Mouse (Mus musculus): ENCODE results near the gene Tpk1.
A peak's percentile ranks its signal among the peaks of the same experiment; 100 is the strongest.
"Not testable (repeated sequence)": the region's sequence is repeated elsewhere in the genome, so short reads cannot be mapped to it uniquely, and the experiment has no call there.

The Tpk1 gene

DNA sequence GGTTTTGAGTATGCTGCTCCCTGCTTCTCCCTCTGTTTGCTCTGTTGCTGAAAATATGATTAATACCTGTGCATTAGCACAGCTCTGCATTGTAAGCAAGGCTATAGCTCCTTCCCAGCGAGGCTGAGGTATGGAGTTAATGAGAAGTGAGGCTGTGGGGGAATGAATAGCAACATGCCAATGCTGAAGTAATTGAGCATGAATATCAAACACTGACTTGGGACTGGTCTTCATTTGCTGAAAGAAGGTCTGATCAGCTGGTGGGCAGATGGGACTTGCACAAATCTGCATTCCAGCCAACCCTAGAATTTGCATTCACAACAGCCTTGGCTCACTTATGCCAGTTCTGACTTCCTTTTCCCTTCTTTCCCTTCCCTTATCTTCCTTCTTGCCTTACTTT is 144.0 kb downstream of the Tpk1 start:
- no peak for DNase-seq (ENCODE audit: low spot score)

DNA sequence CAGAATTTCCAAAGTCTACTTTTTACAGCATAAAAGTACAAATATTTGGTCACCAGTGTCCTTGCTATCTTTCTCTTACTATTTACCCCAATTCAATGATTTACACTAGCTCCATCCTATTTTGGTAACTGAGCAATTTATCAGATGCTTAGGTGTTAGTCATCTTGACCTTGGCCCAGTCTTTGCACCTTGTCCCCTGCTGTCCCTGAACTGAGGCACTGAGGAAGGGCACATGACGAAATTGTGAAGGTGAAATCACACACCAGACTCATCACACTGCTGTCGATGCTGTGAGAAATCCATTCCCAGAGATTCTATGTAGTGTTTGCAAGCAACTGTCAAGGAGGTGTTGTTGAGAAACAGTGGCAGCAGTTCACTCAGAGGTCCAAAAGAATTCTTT is 145.9 kb downstream of the Tpk1 start:
- no peak for DNase-seq (ENCODE audit: low spot score)

DNA sequence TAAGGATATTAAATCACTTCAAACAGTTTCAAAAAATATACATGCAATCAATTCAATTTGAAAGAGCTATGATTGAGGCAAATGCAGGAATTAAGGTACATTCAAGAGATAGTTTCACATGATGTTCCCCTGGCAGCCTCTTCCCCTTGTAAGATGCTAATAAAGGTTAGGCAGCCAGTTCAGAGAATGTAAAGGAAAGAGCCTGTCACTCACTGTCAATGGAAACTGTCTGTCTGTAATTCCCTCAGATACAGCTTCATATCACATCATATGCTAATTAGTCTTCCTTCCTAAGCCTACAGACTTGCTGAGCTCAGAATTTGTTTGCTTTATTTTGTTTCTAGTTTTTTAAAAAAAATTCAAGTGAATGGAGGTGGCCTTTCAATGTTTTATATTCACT is 147.7 kb downstream of the Tpk1 start:
- no peak for DNase-seq (ENCODE audit: low spot score)

DNA sequence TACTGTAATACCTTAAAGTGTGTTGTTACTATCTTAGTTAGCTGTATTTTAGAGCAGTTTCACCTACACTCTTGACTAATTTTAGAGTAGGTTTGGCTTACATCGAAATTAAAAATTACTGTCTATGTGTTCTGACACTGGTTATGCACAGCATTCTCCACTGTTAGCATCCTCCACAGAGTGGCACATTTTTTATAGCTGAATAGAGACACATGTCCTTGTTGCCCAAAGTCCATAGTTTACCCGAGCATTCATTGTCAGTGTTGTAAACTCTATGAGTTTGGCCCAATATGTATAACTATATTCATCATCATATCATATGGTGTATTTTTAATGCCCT is 148.8 kb downstream of the Tpk1 start:
- no peak for DNase-seq (ENCODE audit: low spot score)

DNA sequence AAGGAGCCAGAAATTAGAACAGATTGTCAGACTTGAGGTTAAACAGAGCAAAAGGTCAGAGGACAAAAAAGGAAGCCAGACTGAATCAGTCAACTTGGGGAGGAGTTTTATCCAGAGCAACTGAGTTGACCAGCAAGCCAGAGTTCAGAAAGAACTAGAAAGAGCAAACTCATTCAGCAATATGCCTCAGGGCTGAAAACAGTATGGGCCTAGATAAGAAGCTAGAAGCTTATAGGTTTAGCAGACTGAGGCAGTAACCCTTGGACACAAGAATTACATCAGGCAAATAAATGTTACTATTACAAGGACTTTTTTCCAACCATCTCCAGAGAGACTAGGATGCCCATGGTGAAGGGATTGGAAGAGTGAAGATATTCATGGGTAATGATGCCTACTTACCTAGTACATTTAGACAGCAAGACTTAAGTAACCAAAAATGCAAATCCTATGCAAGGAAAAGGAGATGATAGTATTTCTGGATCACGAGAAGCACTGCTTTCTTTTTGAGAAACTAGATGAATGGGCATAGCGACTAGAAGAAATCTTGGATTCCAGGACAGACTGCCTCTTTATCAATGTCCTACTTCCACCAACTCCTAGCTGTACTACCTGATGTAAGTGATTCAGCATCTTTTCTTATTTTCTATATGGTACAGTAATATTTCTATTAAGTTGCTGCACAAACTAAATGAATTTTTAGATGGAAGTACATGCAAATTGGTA is 149.3 kb downstream of the Tpk1 start:
- DNase-seq (ENCODE audit: low spot score), result no peak

DNA sequence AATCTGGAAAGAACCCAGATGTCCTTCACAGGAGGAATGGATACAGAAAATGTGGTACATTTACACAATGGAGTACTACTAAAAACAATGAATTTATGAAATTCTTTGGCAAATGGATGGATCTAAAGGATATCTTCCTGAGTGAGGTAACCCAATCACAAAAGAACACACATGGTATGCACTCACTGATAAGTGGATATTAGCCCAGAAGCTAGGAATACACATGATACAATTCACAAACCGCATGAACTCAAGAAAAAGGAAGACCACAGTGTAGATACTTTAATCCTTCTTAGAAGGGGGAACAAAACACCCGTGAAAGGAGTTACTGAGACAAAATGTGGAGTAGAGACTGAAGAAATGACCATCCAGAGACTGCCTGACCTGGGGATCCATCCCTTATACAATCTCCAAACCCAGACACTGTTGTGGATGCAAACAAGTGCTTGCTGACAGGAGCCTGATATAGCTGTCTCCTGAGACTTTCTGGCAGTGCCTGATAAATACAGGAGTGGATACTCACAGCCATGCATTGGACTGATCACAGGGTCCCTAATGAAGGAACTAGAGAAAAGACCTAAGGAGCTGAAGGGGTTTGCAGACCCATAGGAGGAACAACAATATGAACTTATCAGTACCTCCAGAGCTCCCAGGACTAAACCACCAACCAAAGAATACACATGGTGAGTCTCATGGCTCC is 159.2 kb downstream of the Tpk1 start:
- DNase-seq (ENCODE audit: low spot score), result not testable (repeated sequence)

DNA sequence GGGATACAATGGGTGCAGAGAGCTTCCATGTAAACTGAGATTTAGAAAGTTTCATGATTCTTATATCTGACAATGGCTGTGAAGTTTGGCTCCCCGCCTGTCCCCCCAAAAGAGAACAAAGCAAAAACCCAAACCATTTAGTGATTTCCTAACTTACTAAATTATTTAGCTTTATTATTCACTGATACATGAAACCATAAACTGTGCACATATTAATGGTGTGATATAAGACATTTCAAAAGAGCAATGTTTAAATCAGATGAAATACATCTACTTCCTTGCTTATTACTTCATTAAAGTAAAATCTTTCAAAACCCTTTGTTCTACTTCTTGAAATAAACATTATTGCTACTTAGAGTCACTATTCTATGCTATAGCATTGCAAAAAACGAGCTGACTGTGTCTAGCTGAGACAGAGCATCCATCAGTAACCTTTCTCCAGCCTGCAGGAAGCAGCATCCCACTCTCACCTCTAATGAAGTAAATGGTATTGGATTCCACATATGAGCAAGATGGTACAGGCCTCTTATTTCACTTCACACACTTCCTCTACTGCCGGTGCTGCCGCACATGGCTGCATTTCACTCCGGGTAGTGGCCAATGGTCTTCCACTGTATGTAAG is 161.4 kb downstream of the Tpk1 start:
- DNase-seq (ENCODE audit: low spot score), result no peak

DNA sequence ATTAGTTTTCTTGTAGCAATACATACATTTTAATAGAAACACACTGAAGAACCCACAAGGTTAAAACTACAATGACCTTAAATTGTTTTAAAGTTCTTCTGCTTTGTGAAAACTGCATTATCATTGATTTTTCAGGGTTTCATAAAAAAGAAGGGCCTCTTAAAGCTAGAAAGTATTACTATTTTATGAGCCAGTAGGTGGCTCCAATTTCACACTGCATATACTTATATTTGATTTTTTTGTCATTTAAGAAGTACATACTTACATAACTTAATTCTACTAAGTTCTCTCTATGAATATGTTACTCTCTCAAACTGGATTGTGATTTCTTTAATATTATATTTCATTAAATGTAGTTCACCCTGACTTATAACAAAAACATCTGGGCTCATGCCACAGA is 173.7 kb downstream of the Tpk1 start:
- DNase-seq (ENCODE audit: low spot score), result peak; percentile 39

DNA sequence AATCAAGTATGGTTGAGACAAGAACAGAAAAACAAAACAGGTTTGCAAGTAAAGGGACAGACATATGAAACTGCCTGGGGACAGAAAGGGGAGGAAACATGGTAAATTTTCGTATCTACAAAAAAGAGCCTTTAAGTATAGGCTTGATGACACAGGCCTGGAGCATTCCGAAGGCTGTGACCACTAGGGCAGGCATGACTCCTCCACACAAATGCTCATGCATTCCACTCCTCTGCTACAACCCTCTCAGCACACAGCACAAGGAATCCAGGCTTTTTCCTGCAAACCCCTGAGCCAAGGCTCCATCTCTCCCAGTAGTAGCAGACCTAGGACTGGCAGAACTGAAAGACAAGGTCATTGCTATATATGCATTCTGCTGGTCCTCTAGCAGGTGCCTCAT is 179.4 kb downstream of the Tpk1 start:
- no peak for DNase-seq (ENCODE audit: low spot score)

DNA sequence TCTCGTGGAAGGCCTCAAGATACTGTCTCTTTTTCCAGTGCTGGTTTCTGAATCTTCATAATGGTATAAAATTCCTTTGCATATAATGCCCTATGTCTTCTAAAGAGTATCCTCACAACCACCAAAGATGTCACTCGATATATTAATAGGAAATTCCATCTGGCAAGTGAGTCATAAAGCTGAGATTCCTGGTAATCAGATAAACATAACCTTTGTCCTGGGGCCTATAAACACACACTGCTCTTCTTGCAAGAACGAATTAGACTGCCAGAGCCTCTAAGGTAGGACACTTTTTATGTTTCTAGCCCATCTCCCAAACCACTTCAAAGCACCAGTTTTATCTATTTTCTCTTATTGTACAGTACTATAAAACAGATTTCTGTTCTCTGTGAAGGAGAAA is 185.4 kb downstream of the Tpk1 start:
- no peak for DNase-seq (ENCODE audit: low spot score)

DNA sequence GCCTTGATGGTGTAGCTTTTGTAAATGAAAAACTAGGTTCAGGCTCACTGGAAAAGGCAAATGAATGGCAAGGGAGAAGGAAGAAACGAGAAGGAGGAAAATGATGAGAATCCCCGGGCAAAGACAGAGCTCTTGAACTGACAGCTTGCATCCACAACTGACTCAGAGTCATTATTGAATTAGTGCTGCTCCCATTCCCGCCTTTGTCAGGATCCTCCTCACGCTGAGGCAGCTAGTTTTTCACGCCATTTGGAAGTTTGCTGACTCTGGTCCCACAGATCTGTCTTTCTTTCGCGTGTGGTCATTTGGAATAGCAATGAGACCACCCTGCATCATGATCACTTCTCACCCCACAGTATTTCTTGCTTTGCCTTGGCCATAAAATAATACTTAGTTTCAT is 187.3 kb downstream of the Tpk1 start:
- DNase-seq (ENCODE audit: low spot score), result no peak

DNA sequence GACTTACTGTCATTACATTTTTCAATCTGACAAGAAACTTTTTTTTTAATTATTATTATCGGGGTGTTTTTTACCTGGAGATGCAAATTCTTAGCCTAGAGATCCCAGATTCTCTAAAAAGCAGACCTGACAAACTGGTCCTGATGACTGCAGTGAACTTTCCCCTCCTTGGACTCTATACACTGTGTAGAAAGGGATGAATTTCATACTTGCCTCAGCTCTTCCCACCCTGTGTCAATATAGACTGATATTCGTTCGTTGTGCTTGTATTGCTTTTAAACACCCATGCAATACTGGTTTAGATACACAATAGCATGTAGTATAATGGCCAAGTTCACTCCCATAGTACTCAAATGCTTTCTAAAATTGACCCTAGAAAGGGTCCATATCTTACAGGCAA is 189.7 kb downstream of the Tpk1 start:
- no peak for DNase-seq (ENCODE audit: low spot score)

DNA sequence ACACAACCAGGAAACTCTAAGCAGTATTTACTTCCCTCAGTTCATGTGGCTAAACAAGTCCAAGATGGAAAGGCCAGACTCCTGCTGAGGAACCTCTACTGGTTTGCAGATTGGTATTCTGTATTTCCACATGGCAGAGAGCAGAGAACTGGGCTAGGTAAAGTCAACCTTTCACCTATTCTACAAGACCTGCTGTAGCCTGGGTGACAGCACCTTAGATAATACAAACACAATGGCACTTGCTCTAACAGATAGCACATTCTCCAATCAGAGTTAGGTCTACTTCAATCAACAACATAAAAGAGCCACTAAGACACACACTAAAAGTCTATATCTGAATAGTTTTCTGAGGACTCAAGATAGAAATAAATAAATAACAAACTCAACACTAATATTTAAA is 190.2 kb downstream of the Tpk1 start:
- no peak for DNase-seq (ENCODE audit: low spot score)

DNA sequence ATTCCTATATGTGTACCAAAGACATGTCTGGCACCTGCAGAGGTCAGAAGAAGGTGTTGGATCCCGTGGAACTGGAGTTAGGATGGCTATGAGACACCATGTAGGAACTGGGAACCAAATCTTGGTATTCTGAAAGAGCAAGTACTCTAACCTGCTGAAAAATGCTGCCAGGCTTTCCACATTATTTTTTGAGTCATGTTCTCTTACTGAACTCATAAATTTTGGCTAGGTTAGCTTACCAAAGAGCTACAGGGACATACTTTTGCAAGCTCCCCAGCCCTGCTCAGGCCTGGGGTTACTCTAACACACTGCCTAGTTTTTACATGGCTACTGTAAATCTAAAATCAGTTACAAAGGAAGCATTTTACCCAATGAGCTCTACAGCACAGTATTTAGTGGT is 194.5 kb downstream of the Tpk1 start:
- no peak for DNase-seq (ENCODE audit: low spot score)

DNA sequence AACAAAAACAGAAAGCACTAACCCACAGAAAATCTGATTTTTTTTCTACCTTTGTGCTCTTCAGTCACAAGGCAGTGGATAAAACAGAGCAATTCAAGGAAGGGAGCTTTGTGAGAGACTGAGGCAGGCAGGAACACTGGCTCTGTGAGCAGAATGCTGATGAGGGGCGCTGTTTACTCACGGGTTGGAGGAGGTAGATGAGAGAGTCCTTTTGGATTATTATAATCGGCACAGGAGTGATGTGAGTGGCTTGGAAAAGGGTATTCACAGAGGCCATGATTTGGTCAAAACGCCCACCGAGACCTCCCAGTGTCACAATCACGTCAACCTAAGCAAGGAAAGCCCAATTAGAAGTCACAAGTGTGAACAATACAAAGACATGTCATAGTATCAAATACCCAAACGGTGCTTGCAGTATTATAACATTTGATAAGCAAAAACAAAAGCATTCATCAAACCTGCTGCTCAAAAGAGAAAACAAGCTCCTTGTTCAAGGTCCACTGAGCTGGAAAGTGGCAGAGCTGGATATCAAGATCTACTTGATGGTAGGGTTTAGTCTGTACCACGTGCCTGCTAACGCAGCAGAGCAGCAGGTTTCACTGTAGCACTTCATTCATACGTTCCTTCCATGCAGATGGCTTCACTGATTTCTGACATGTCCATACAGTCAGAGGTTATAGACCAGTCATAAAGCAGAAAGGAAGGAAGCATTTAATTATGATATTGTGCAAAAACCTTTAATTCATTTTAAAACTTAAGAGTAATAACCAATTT is 197.1 kb downstream of the Tpk1 start:
- DNase-seq (ENCODE audit: low spot score), result no peak

DNA sequence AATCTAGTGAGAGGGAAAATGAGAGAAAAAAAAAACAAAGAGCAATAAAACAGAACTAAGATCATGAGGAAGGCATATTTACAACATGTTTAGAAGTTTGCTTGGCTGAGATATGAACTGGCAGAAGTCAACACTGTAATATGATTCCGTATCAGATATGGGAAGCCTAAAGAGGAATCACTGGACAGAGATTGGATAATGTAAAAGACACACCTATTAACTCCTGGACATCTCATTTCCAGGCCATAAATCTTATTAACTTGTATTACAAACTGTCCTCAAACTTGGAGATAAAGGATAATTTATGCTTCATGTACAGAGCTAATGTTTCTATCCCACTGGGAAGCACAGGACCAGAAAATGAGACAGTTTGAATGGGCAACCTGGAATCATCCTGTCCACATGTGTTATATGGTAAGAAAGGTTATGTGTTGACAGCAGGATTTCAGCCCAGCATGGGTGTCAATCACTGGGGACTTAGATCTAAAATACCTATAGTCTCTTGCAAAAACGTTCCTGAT is 203.2 kb downstream of the Tpk1 start:
- no peak for DNase-seq (ENCODE audit: low spot score)

DNA sequence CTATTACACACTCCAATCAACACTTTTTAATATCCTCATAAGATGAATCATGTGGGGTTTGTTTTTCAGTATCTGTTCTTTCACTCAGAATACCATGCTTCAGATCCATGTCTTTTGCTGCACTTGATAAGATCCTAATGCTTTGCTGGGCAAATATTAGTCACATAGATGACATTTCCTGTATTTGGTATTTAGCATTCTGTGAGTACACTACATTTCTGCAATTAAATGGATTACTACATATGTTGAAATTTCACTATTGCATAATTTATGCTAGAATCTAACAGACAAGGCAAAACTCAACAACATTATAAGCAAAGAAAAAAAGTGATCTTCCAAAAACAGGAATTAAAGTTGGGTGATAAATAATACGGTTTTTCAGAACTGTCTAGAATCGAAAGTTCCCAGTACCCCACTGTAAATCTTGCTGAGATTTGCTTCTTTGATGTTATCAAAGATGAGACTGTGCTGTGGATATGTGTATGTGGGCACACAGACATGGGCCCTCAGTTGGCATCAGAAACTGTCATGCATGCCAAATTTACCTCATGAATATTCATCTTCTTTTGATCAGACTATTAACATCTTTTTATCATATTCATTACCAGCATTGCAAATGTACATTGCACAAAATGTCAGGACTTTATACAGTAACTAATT is 203.8 kb downstream of the Tpk1 start:
- no peak for DNase-seq (ENCODE audit: low spot score)

DNA sequence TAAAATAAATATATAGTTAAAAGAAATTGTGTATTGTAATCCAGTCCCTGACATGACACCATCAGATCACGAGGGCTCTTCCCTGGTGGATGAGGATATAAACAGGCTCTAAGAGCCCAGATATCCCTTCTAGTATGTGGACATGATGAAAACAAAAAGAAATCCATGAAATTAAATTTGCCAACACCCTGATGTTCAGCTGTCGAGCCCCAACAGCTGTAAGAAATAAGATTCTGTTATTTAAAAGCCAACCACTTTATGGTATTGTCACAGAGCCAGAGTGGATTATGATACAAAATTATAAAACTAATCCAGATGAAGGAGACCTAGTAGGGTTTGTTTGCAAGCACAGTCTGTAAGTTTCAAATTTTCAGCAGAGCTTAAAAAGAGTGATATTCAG is 207.0 kb downstream of the Tpk1 start:
- DNase-seq (ENCODE audit: low spot score), result no peak

DNA sequence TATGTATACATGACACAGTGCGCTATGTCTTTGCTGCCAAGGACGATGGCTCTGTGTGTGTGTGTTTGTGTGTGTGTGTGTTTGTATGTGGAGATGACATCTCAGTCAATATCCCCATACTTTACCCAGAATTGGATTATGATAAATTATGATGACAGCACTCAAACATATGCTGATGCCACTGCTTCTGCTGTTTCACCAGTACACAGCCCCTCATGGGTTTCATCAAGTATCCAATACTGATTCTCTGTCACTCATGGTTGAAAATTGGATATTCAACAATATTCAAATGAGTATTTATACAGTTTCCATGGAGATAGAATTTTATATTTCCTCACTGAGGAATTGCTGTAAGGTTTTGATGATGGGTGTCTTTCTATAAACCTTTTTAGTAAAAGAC is 208.1 kb downstream of the Tpk1 start:
- no peak for DNase-seq (ENCODE audit: low spot score)

DNA sequence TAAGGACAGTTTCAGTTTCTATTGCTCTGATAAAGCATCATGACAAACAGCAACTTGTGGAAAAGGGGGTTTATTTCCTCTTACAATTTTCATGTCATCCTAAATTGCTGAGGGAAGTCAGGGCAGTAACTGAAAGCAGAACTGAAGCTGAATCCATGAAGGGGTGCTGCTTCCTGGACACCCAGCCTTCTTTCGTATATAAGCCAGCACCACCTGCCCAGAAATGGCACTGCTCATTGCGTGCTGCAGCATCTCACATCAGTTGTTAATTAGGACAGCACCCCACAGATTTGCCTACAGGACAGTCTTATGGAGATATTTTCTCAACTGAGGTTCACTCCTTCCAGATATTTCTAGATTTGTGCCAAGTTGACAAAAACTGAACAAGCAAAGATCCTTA is 216.6 kb downstream of the Tpk1 start:
- DNase-seq (ENCODE audit: low spot score), result no peak

DNA sequence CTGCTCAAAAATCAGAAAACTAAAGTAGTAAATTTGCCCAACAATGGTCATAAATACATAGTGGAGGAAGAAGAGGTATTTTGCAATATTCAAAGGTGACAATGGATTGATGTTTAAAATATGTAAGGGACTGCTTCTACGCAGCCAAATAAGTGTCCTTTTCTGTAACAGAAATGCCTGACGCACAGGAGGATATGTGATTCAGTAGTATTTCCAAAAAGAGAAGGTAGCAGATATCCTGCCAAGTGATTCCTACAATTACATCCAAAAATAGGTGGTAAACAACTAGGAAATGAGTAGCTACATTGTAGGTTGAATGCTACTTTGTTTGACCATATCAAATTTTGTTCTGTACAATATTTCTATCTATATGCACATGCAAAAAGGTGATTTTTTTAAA is 220.2 kb downstream of the Tpk1 start:
- no peak for DNase-seq (ENCODE audit: low spot score)

DNA sequence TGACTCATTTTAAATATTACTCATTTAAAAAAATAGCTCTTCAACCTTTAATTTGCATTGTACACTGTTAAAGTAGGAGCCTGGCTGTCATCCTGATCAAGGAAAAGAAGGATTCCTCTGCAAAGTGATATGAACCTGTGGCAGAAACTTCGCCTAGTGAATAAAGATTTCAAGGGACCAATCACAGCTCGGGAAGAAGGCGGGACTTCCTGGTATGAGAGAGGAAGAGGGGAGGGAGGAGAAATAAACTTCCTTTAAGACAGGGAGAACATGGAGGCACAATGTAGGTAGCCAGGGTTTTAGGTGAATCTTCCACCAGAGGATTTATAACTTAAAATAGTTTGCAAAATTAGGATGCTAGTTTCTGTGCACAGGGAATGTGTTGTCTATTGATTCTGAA is 223.9 kb downstream of the Tpk1 start:
- DNase-seq (ENCODE audit: low spot score), result peak; percentile 55

All from adipocyte (in vitro differentiated cells).